Mouse (Mus musculus) embryonic facial prominence, embryonic 10.5 days (tissue): ENCODE data around the gene Ctu2. TPM values are rescaled to one million over a fixed set of nuclear protein-coding genes. Genes with fewer than 3 reads are reported as not detected.

Experiments used
- DNase-seq: peaks from one replicate; pipeline ENCODE4 v3.0.0-alpha.2; 2017; ENCODE audit warnings: low spot score
- H3K27ac ChIP-seq: fragments of 300-500 bp; sonication (generic); replicated peaks from 2 replicates; pipeline ENCODE4 v1.5.1; 2016; ENCODE audit warnings: mild to moderate bottlenecking
- H3K27me3 ChIP-seq: fragments of 300-500 bp; sonication (generic); replicated peaks from 2 replicates; pipeline ENCODE4 v1.6.1; 2016; ENCODE audit warnings: low read depth, mild to moderate bottlenecking; ENCODE audit not compliant: poor library complexity, severe bottlenecking
- H3K36me3 ChIP-seq: fragments of 300-500 bp; sonication (generic); replicated peaks from 2 replicates; pipeline ENCODE4 v1.6.1; 2016; ENCODE audit warnings: mild to moderate bottlenecking, moderate library complexity
- H3K4me1 ChIP-seq: fragments of 300-500 bp; sonication (generic); 2 replicates; pipeline ENCODE4 v1.6.1; 2016
- H3K4me3 ChIP-seq: fragments of 300-500 bp; sonication (generic); 2 replicates; pipeline ENCODE4 v1.5.1; 2016; ENCODE audit warnings: mild to moderate bottlenecking, moderate library complexity
- H3K9me3 ChIP-seq: fragments of 300-500 bp; sonication (generic); 2 replicates; pipeline ENCODE4 v1.6.1; 2016; ENCODE audit warnings: mild to moderate bottlenecking
- WGBS: fragments of 180-500 bp; shearing (Covaris S2); methylation state at CpG from one replicate; pipeline ENCODE4 v1.1.7; 2016; 5-methylcytosine and 5-hydroxymethylcytosine counted together
- polyA plus RNA-seq: library from polyadenylated mRNA; unstranded; fragments of >200 nt; fragmentation: Nextera tagmentation; extraction: Ambion mirVana; gene quantifications from 2 replicates; pipeline ENCODE4 v1.2.1, GENCODE M21; 2016

Ctu2 gene
- polyA plus RNA-seq, 1 experiment from 2014 or later = 69.9 TPM

GRCm38 (mm10) chr8:122436586-122437125, 39.3 kb upstream of the Ctu2 start:
- peaks cover 6% of the 10 kb centered on the region; the same call in 1 of the 2 replicates for H3K27me3 ChIP-seq
- no peak for DNase-seq
- H3K36me3 ChIP-seq = peaks cover 71% of the 10 kb centered on the region
- H3K4me3 ChIP-seq = no peak overlapping the region
- peaks cover 4% of the 10 kb centered on the region; the same call in 1 of the 2 replicates for H3K9me3 ChIP-seq
- no peak overlapping the region for H3K27ac ChIP-seq
- WGBS = 89% methylated on average over 20 of the region's 20 CpGs
- H3K4me1 ChIP-seq = peaks cover 26% of the 10 kb centered on the region

- peak overlapping the region; percentile 44 for H3K27ac ChIP-seq
- H3K27me3 ChIP-seq = 0 out of 2 replicates have a peak, but pooled peaks cover 3% of the 10 kb centered on the region
- no peak overlapping the region for H3K4me3 ChIP-seq
- H3K4me1 ChIP-seq = peaks cover 24% of the 10 kb centered on the region
- 88% methylated on average over 13 of the region's 13 CpGs for whole genome bisulfite sequencing
- peaks cover 71% of the 10 kb centered on the region for H3K36me3 ChIP-seq
- DNase-seq = no peak
- peaks cover 4% of the 10 kb centered on the region; the same call in 1 of the 2 replicates for H3K9me3 ChIP-seq
These were observed 38.1 kb upstream of the Ctu2 start for GRCm38 (mm10) chr8:122437708-122438331.

- Histone ChIP-seq H3K36me3 (peaks cover 58% of the 10 kb centered on the region), H3K27ac (no peak overlapping the region), H3K27me3 (no peaks in the 10 kb centered on the region), H3K4me3 (no peak overlapping the region), H3K9me3 (peaks cover 4% of the 10 kb centered on the region; the same call in 1 of the 2 replicates), H3K4me1 (peaks cover 24% of the 10 kb centered on the region)
- WGBS = 94% methylated on average over 16 of the region's 16 CpGs
- DNase-seq = no peak
These were observed 36.6 kb upstream of the Ctu2 start for GRCm38 (mm10) chr8:122439336-122439735.

GRCm38 (mm10) chr8:122441326-122441725, 34.6 kb upstream of the Ctu2 start:
- no peaks in the 10 kb centered on the region for H3K9me3 ChIP-seq
- H3K4me1 ChIP-seq = peaks cover 43% of the 10 kb centered on the region
- WGBS = 95% methylated on average over 1 of the region's 1 CpGs
- no peaks in the 10 kb centered on the region for H3K27me3 ChIP-seq
- no peak overlapping the region for H3K4me3 ChIP-seq
- no peak for DNase-seq
- no peak overlapping the region for H3K27ac ChIP-seq
- peaks cover 38% of the 10 kb centered on the region for H3K36me3 ChIP-seq

GRCm38 (mm10) chr8:122442356-122442755, 33.6 kb upstream of the Ctu2 start:
- peaks cover 28% of the 10 kb centered on the region for H3K36me3 ChIP-seq
- peak overlapping the region; percentile 91 for H3K27ac ChIP-seq
- DNase-seq = no peak
- H3K4me1 ChIP-seq = peaks cover 43% of the 10 kb centered on the region
- H3K27me3 ChIP-seq = no peaks in the 10 kb centered on the region
- H3K9me3 ChIP-seq = no peaks in the 10 kb centered on the region
- 25% methylated on average over 7 of the region's 7 CpGs for WGBS
- H3K4me3 ChIP-seq = peak overlapping the region; percentile 72

GRCm38 (mm10) chr8:122442781-122443180, 33.2 kb upstream of the Ctu2 start:
- H3K27me3 ChIP-seq = no peaks in the 10 kb centered on the region
- peak overlapping the region; percentile 91 for H3K27ac ChIP-seq
- 1% methylated on average over 12 of the region's 12 CpGs for WGBS
- no peaks in the 10 kb centered on the region for H3K9me3 ChIP-seq
- peak; percentile 45 for DNase-seq
- H3K4me1 ChIP-seq = peaks cover 40% of the 10 kb centered on the region
- peak overlapping the region; percentile 72 for H3K4me3 ChIP-seq
- H3K36me3 ChIP-seq = peaks cover 24% of the 10 kb centered on the region

GRCm38 (mm10) chr8:122443262-122444006, 32.5 kb upstream of the Ctu2 start, which contains the start of gene Mvd:
Gene Mvd (minus strand): TSS chr8:122443422.
- Histone ChIP-seq H3K4me1 (peaks cover 33% of the 10 kb centered on the region), H3K4me3 (peak within 1 kb of the TSS; percentile 72), H3K9me3 (no peaks in the 10 kb centered on the region), H3K27ac (peak within 1 kb of the TSS; percentile 91), H3K27me3 (no peaks in the 10 kb centered on the region), H3K36me3 (peaks cover 17% of the 10 kb centered on the region)
- WGBS = under 1% methylated on average over 47 of the region's 47 CpGs
- DNase-seq = peak; percentile 99

- WGBS = 37% methylated on average over 19 of the region's 19 CpGs
- no peaks in the 10 kb centered on the region for H3K9me3 ChIP-seq
- 0 out of 2 replicates have a peak, but pooled peaks cover 4% of the 10 kb centered on the region for H3K27me3 ChIP-seq
- peaks cover 33% of the 10 kb centered on the region for H3K4me1 ChIP-seq
- peak overlapping the region; percentile 72 for H3K4me3 ChIP-seq
- H3K27ac ChIP-seq = peak overlapping the region; percentile 91
- DNase-seq = peak; percentile 73
- H3K36me3 ChIP-seq = peaks cover 10% of the 10 kb centered on the region
These were observed 31.7 kb upstream of the Ctu2 start for GRCm38 (mm10) chr8:122444058-122444748.

GRCm38 (mm10) chr8:122445203-122445602, 30.7 kb upstream of the Ctu2 start:
- DNase-seq = no peak

GRCm38 (mm10) chr8:122451161-122451703, 24.7 kb upstream of the Ctu2 start:
- Histone ChIP-seq H3K27me3 (peaks cover 11% of the 10 kb centered on the region), H3K4me1 (0 out of 2 replicates have a peak, but pooled peaks cover under 1% of the 10 kb centered on the region), H3K4me3 (no peak overlapping the region), H3K36me3 (no peaks in the 10 kb centered on the region), H3K27ac (no peak overlapping the region), H3K9me3 (no peaks in the 10 kb centered on the region)
- WGBS = 86% methylated on average over 7 of the region's 7 CpGs
- DNase-seq = no peak

More at GRCm38 (mm10) chr8:122445203-122445602, 30.7 kb upstream of the Ctu2 start:
- peaks cover 33% of the 10 kb centered on the region for H3K4me1 ChIP-seq
- H3K27me3 ChIP-seq = 0 out of 2 replicates have a peak, but pooled peaks cover 4% of the 10 kb centered on the region
- H3K27ac ChIP-seq = no peak overlapping the region
- no peak overlapping the region for H3K4me3 ChIP-seq
- WGBS = 68% methylated on average over 3 of the region's 3 CpGs
- H3K36me3 ChIP-seq = no peaks in the 10 kb centered on the region
- H3K9me3 ChIP-seq = no peaks in the 10 kb centered on the region

GRCm38 (mm10) chr8:122452154-122452553, 23.8 kb upstream of the Ctu2 start:
- H3K9me3 ChIP-seq = no peaks in the 10 kb centered on the region
- no peaks in the 10 kb centered on the region for H3K4me1 ChIP-seq
- DNase-seq = no peak
- H3K36me3 ChIP-seq = no peaks in the 10 kb centered on the region
- H3K27ac ChIP-seq = no peak overlapping the region
- no peak overlapping the region for H3K4me3 ChIP-seq
- WGBS = 88% methylated on average over 10 of the region's 10 CpGs
- H3K27me3 ChIP-seq = peaks cover 20% of the 10 kb centered on the region

GRCm38 (mm10) chr8:122454409-122454808, 21.5 kb upstream of the Ctu2 start:
- Histone ChIP-seq H3K27me3 (peaks cover 39% of the 10 kb centered on the region), H3K36me3 (no peaks in the 10 kb centered on the region), H3K9me3 (no peaks in the 10 kb centered on the region), H3K4me1 (no peaks in the 10 kb centered on the region), H3K27ac (no peak overlapping the region), H3K4me3 (no peak overlapping the region)
- DNase-seq = no peak
- 89% methylated on average over 6 of the region's 6 CpGs for WGBS
